Mouse (Mus musculus) G1E (cell line): ENCODE data around the gene Plcd3.

ENCODE experiments used
- CTCF ChIP-seq: IDR thresholded peaks from 2 replicates; pipeline ENCODE4 v1.5.1; 2012; ENCODE audit warnings: low read depth, low read length, inconsistent platforms, mixed read lengths
- TAL1 ChIP-seq: conservative IDR thresholded peaks from 2 replicates; pipeline ENCODE4 v1.6.1; 2012; ENCODE audit warnings: low read depth, low read length, inconsistent platforms, mixed read lengths

DNA sequence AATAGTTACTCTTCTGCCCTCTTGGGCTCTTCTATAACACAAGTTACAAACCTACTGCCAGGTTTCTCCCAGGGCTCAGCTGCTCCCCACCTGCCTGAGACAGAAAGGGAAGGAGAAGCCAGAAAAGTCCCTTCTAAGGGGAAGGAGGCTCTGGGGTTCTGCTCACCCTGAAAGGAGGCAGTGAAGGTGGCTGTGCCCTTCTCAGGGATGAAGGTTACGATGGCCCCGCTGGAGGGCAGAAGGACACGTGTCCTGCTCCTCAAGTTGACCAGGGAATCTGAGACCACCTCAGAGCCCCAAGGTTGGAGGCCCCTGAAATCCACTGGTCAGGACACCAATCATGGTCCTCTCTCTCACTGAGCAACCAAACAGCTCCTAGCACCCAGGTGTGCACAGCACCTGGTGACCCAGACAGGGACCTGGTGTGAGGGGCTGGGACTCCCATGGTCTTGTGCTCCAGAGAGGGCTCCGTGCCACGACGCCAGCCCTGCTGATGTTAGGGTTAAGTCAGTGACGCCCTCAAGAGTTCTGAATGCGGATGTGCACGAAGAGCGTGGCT, 31.1 kb downstream of the Plcd3 start:
- TF ChIP-seq CTCF = no peak
- no peak for TF ChIP-seq TAL1
